Mouse (Mus musculus): ENCODE data around the gene Olig1. TPM values are rescaled to one million over a fixed set of nuclear protein-coding genes. Genes with fewer than 3 reads are reported as not detected.
"Not testable (repeated sequence)": the region's sequence is repeated elsewhere in the genome, so short reads cannot be mapped to it uniquely, and the experiment has no call there.

Gene Olig1
- polyA plus RNA-seq, 2 experiments from 2014 or later, result not detected

DNA sequence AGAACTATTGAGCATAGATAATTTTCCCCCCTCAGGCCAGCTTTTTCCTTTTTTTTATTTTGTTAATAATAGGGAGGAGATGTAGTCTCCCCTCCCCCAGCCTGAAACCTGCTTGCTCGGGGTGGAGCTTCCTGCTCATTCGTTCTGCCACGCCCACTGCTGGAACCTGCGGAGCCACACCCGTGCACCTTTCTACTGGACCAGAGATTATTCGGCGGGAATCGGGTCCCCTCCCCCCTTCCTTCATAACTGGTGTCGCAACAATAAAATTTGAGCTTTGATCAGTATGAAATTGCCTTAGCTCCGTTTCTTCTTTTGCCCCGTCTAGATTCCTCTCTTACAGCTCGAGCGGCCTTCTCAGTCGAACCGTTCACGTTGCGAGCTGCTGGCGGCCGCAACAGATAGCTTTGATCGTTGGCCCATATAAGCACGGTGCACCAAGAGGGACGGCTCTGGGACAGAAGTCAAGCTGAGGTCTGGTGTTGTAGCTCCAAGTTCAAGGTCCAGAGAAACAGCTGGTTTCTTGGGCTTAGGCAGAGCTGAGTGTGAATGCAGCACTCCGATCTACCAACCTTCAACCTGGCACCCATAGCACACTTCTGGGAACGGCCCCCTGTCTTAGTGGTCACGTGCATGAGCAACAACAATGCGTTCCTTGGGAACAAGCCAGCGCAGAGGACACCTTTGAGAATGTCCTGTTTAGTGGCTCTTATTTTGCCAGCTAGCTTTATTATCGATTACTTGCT is 14.0 kb upstream of the Olig1 start:
- ATAC-seq, result not testable (repeated sequence)

DNA sequence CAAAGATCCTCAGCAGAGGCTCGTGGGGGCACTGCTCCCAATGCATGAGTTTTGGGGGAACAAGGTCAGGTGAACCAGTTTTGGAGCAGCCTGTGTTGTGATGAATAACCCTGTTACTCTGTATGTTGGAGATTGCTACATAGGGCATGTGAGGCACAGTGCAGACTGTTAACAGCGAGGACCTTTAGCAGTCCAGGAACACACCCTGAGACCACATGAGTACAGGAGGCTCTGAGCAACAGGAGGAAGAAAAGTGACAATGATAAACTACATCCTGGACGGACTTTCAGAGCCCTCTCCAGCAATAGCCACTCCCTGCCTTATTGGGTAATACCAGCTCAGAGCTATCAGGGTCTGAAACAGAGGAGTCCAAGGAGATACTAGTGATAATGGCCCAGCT is 10.6 kb upstream of the Olig1 start:
- ATAC-seq, result no peak

DNA sequence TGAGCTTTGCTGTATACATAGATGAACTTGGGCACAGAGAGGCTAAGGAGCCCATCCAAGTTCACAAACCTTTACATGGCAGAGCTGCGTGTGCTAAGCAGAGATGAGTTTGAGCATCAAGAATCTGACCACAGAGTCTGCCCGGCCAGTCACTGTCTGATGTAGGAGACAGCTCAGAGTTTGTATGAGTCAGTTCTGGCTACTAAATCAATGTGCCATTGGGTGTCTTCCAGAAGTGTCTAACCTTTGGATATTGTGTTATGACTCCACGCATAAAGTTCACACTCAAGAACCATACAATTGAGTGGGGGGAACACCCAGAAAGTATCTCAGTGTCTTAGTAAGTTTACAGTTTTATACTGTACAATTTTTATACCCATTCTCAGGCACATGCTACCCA is 8.7 kb upstream of the Olig1 start:
- no peak for ATAC-seq

DNA sequence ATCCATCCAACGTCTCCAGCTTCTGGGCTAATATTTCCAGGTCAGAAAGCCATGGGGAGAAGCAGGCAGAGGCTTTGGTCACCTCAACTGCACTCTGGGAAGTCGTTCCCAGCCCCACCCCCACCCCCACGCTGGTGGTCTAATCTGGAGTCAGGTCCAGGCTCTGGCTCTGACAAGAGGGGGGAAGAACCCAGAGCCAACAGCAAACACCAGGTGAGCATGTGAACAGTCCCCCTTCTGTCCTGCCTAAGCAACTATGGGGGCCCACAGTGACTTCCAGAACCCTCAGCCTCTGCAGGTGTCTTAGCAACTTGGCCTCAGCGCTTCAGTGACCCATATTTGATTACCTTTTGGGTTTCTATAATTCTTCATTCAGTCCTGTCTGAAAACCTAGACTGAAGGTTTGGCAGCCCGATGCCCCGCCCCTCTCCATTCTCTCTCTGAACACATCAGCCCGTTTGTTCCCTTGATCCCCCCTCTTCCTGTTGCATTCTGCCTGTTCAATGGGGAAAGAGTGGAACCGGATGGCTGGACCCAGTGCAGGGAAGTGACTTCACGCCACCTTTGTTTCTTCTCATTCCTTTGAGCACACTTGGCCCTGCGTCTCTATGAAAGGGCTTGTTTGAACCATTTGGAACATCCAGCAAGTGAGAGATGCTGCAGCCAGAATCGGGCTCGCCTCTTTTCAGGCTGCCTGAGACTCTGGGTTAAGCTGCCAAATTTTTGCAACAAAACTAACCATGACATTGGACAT is 6.9 kb upstream of the Olig1 start:
- ATAC-seq, result no peak

DNA sequence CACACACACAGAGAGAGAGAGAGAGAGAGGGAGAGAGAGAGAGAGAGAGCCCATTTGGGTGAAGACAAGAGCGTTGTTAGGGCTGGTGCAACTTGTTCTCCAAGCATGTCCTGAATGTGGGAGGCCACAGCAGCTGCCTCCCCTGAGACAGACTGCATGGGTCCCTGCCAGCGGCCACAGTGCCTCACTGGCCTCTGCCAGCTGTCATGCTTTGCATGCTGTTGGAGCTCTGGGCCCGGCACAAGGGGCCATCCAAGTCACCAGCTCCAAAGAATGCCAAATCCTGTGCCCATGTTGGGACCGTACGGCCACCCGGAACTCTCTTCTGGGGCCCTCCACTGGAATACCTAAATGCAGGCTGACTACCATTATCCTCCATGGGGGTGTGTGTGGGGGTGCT is 3.6 kb upstream of the Olig1 start:
- ATAC-seq, result no peak

DNA sequence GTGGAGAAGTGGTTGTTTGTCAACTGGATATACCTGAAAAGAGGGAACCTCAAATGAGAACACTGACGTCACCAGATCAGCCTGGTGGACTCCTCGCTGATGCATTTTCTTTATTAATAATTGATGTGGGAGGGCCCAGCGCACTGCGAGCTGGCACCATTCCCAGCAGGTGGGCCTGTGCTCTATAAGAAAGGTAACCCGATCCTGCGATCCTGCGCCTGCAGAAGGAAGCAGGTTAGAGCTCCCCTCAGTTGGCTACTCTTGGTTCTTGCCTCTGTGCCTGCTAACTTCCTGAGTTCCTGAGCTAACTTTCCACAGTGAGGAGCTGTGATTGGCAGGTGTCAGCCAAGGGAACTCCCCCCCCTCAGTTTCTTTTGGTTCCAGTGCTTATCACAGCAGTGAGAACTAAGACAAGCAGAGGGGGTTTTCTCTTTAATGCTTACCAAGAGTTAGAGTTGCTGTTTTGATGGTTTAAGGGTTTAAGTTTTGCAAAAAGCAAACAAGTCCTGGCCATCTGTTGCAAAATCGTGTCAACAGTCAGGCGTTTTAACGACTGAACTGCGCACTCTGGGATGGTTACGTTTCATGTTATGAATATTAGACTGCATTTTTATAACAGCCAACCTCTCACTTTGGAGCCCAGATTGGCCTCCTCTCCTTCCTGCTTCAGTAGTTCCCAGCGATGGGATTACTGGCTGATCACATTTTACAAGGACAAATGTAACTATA is 684 bp upstream of the Olig1 start:
- no peak for ATAC-seq

DNA sequence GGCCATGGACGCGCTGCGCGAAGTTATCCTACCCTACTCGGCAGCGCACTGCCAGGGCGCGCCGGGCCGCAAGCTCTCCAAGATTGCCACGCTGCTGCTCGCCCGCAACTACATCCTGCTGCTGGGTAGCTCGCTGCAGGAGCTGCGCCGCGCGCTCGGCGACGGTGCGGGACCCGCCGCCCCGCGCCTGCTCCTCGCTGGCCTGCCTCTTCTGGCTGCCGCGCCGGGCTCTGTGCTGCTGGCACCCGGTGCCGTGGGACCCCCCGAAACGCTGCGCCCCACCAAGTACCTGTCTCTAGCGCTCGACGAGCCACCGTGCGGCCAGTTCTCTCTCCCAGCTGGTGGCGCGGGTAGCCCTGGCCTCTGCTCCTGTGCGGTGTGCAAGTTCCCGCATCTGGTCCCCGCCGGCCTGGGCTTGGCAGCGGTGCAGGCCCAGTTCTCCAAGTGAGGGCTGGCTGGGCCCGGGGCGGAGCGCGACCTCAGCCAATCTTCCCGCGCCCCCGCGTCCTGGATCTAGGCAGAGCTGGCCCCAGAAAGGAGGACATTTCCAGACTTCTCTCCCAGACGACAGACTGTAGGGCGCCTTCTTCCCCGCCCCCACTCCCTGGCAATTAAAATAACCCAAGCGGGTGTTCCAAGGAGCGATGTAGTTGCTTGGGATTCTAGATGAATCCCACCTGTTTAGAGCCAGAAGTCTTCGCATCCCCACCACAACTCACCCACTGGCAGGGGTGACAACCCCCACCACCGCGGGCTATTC is 820 bp downstream of the Olig1 start:
- no peak for ATAC-seq

DNA sequence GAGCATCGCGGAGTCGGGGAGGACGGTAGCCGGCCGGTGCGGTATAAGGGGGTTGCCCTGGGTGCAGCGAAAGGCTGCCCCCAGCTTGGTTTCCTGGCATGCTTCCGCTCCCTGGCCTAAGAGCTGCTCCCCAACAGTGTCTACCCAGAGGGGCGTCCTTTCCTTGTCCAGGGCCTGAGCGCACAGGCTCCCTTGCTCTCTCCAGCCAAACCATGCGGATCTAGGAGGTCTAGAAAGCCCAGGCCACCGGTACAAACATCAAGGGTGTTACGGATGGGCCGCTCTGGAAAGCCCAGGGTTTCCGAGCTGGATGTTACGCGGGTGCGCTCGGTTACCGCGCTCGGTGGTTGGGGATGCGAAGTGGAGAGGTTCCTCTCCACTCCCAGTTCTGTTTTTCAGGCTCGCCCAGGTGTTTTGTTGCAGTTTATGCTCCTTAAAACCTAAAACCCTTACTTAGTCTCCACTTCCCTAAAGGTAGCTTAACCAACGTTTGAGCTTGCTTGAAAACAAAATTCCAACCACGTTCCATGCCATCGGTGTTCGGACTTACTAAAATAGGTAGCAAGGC is 1.5 kb downstream of the Olig1 start:
- no peak for ATAC-seq

DNA sequence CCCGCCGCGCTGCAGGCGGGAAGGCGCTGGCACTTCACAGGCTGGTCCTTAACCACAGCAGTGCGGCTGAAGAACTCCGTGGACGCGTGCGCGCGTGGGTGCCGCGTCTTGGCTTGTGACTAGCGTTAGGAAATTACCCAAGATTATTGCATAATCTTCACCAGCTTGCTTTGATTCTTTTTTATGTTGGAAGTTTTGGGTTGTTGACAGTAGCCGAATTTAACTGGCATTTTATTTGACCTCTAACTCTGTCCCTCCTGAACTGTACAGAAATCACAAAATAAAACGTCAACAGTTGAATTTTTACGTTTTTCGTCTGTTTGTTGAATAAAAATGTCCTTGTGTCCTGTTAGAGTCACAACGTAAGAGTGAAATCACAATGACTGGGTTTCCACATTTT is 2.1 kb downstream of the Olig1 start:
- ATAC-seq, result no peak

DNA sequence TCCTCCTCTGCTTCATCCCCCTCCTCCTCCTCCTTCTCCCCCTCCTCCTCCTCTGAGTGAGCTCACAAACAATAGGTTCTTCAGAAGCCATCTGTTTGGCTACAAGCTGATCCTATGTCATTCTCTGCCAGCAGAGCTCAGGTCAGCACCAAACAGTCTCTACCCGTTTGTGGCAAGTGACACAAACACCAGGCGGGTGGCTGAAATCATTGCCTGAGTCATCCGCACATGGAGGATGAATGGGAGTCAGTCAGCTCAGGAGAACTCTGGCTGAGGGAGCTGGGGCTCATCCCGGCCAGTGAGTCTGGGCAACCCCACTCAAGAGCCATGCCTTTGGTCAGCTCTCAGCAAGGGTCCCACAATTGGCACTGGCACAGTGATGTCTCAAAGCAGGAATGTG is 10.9 kb downstream of the Olig1 start:
- ATAC-seq, result no peak

DNA sequence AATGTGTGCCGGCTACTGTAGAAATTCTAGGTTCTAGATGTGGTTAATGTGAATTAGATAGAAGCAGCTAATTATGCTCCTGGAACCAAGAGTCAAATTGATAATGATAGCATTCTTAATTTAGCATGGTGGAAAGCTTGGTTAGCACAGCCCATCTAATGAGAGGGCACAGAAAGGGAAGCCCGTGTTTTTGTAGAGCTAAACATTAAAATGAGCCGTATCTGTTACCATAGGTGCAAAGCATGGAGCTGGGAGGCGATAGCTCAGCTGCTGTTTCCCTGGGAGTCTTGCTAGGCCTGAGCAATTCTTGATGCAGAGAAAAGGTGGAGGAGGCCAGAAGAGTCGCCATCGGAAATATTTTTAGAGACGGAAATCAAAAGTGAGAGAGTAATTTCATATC is 22.5 kb downstream of the Olig1 start:
- ATAC-seq, result no peak

DNA sequence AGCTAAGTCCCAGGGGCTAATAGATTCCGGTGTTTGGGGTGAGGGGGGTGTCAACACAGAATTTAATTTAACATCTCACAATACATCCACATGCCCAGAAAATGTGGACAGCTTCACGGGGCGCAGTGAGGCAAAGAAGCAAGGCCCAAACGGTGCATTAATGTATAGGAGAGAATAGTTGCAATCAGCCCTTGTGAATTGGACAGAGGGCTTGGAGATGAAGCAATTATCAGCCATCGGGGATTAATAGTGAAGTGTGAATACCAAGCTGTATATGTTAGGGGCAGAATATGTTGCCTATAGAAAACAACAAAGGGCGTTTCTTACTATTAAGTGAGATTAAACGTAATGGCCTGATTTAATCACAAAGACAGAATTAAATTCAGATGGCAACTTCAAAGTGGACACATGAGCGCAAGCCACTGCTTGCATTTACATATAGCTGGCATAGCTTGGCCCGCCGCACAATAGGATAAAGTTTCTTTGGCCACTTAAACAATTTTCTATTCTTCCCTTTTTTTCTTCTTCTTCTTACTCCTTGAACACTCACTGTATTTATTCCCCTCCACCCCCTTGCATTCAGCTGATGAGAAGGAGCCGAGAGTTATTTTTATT is 23.3 kb downstream of the Olig1 start:
- ATAC-seq, result no peak

DNA sequence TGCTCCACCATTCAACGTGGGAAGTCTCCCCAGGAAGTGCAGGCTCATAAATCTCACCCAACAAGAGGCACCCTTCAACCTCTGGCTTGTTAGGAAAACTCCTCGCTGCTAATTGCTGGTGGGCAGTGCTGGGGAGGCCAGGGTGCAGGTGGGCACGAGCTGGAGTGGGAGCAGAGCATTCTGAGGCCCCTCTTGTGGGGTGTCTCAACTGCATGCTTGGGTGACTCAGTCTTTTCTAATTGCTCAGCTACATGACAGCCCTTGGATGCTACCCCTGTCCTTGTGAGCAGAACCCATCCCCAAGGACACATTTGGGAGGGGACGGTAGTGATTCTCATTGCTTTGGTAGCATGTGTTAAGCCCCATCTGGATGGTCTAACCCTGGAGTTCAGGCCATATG is 28.2 kb downstream of the Olig1 start:
- ATAC-seq, result no peak

DNA sequence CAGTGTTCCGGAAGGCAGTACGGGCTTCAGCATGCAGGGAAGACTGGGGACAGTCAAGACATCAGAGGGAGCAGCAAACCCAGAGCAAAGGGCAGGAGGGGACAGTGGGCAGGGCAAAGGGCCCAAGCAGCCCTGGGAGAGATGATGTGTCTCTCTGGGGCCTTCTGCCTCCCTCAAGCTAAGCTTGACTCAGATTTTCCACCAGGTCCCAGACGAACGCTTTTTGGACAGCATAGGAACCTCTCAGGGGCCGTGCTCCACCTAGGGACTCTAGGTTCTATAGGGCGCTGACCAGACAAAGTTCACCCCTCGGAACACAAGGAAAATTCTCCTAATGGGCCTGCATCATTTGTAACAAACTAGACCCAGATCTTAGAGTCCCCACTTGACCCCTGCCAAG is 29.8 kb downstream of the Olig1 start:
- ATAC-seq, result no peak

DNA sequence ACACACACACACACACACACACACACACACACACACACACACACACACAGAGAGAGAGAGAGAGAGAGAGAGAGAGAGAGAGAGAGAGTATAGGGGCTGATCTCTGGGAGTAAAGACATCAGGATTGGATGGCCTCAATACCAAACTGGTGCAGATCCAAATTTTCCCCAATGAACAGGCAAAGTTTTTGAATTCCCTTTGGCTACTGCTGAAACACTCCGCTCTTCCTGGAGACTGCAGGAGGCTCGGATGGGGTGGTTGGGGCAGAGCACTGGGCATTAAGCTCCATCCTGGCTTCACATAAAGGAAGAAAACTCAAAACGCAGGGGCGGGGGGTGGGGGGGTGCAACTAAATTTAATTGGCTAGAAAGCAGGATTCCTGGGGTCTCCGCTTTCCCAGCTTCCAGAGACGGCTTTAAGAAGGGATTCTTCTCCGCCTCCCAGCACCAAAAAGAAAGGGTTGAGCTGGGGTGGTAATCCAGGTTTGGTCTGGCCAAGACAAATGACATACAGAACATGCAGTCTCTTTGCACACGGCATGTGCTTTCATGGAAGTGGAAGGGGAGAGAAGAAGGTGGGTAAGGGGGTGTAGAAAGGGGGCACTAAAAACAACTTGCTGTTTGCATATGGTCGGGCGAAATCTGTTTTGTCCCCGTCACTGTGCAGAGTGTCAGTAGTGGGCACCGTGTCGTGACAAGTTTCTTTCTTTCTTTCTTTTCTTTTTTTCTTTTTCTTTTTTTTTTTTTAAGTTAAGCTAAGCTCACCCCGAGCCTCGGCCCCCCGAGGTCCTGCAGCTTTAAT is 31.3 kb downstream of the Olig1 start:
- no peak for ATAC-seq

DNA sequence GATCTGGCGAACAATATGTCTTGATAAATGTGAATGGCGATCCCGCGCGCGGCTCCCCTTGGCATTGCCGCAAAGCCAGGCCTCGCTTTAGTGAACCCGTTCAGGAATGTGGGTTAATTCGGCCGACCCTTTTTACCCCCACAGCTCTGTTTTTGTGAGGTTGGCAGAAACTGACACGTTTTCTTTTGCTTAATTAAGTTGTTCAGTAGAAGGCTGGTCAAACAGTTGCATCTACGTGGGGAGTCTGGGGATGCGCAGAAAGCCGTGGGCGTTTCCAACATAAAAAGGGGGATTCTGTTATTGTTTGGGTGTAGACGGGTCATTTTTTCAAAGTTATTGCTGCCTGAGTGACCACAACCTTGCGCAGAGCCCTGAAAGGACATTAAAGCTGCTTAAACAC is 31.9 kb downstream of the Olig1 start:
- no peak for ATAC-seq

DNA sequence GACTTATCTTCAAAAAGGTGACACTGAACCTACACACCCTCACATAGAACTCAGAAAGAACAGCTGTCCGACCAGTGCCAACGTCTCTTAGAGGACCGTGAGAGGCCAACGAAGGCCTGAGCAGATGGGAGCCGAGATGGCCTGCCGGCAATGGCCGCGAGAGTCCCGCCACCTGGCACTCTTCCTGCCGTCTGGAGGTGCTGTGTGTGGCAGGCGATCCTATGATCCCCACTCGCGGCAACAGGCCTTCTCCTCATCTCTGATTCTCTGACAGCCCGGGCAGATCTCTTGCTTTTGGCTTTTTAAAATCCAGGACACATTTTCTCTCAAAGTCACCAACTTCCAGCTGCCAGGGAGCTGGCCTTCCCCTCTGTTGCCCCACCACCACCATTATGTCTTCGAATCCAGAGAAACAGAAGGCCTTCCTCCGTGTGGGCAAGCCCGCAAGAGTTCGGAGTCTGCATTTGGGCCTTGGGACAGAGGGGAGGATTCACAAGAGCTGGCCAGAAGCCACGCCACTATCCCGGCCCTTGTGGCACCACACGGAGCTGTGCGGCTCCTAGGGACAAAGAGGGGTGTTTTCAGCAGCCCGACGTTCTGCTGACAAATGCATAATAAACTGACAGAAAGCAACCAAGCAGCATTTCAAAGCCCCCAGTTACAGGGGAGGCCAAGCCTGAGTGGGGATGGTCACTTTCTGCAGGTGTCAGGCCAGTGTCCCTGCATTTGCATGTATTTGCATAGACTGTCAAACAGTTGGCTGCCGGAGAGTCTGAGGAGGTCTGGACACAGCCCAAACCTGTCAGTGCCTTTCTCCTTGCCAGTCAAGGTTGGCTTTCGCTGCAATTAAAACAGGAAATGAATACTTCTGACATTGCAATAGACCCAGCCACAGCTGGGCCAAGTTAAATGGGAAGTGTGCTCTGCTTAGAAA is 34.5 kb downstream of the Olig1 start:
- no peak for ATAC-seq

DNA sequence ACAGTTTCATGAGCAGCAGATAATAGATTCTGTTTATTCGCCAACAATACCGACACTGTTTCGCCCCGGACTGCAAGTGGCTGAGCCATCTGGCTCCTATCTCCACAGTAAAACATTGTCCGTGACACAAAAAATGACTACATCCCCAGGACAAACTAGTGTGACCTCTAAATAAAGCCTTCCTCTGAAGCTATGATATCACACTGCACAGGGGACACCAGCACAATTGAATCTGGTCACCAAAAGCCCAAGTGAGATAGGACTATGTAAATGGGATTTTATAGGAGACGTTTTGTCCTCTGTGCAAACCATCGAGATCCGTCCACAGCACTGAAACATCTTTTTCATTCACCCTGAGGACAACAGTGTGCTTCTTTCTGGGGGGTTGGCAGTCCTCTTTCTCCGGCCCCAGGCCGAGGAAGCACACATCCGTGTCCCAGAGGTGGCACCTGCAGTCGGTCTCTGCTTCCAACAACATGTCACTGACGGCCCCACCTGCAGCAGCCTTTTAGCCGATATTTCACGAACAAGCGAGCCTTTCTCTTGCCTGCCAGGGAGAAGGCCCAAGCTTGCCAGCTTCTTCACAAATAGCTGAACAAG is 36.0 kb downstream of the Olig1 start:
- ATAC-seq, result no peak

DNA sequence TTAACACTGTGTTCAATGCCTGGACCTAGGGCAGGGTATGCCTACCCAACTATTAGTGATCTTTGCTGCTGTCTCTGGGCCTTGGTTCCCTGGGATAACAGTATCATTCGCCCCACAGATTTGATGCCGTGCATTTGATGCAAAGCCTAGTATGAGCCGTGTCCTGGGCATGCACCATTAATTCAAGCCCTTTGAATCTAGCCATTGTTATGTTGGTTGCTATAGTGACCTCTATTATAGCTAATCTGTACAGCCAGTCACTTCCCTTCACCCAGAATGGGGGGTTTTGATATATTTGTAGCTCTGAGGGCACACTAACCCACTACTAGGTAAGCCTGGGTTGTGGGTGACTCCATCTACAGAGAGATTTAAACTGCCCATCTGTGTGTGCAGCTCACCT is 40.3 kb downstream of the Olig1 start:
- ATAC-seq, result no peak

DNA sequence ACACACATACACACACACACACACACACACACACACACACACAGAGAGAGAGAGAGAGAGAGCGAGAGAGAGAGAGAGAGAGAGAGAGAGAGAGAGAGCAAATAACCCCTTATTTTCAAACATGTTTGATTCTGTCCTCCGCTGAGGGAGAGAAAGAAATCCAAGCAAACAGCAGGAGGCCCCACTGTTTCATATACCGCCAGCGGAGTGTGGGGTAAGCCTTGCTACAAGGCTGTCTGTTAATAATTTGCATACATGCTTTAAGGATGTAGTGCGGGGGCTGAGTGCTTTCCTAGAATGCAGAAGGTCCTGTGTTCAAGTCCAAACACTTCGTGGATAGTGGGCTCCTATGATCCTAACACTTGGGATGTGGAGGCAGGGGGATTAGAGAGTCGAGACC is 43.3 kb downstream of the Olig1 start:
- no peak for ATAC-seq

Measured in CD4-positive, CD25-positive, alpha-beta regulatory T cell, adult 4 months (primary cell).